Mouse (Mus musculus) lung, adult 2 months (tissue): ENCODE measurements around the gene Ogn.

Source experiments
- CTCF ChIP-seq: fragments of 200-500 bp; IDR thresholded peaks from 2 replicates; pipeline ENCODE4 v1.5.1; 2011; ENCODE audit warnings: mild to moderate bottlenecking, low read length, control low read depth; ENCODE audit not compliant: insufficient read depth
- POLR2A ChIP-seq: fragments of 200-500 bp; IDR thresholded peaks from 2 replicates; pipeline ENCODE4 v1.6.1; 2011; ENCODE audit warnings: low read depth, mild to moderate bottlenecking, control low read depth, low read length, borderline replicate concordance; ENCODE audit errors: extremely low read depth

DNA sequence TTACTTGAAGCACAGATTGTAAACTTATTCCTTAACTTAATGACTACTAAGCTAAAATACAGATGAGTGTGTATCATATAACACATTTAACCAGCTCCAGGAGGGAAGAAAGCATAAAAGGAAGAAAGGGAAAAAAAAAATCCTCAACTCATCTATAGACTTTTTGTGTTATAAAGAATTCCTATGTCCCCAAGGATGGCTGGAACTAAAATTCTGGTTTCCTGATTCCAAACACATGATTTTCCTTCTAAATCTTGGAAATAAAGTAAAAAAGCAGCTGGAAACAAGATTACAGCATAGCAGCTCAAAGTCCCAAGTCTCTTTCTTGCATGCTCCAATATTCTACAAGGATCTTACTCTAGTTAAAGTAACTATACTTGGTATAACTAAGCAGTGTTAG lies 4.2 kb upstream of the Ogn start:
- no peak for TF ChIP-seq POLR2A
- TF ChIP-seq CTCF: no peak
